Mouse (Mus musculus): ENCODE measurements around the gene Lipo3.

- TF ChIP-seq GATA1 (IDR thresholded peaks at IDR 0.05; ENCODE audit: low read length) (no peak), TAL1 (IDR thresholded peaks at IDR 0.05; ENCODE audit: low read length) (no peak)
Observed at GRCm38 (mm10) chr19:33786576-33787277, 25.0 kb upstream of the Lipo3 start.

Data from erythroblast, embryonic 14.5 days (primary cell).